Mouse (Mus musculus) CH12.LX (cell line): ENCODE measurements around the gene Pmpcb. TPM values are rescaled to one million over a fixed set of nuclear protein-coding genes. Genes with fewer than 3 reads are reported as not detected.

Experiments used
- DNase-seq: peaks from one replicate; pipeline ENCODE4 v3.0.0-alpha.2; 2013; ENCODE audit errors: extremely low read depth
- H3K27ac ChIP-seq: 2 replicates; pipeline ENCODE4 v1.5.1; 2012; ENCODE audit warnings: low read depth, mild to moderate bottlenecking, control low read depth, moderate library complexity; ENCODE audit not compliant: insufficient read depth
- H3K27me3 ChIP-seq: replicated peaks from 2 replicates; pipeline ENCODE3; 2012; ENCODE audit warnings: inconsistent platforms
- H3K36me3 ChIP-seq, 2 experiments: replicated peaks in 1 of 2; 2 replicates each; pipeline versions ENCODE3 to v1.6.1; 2012; ENCODE audit warnings: inconsistent platforms in 1 of 2, low read length in 1 of 2, mild to moderate bottlenecking in 1 of 2, mixed read lengths in 1 of 2, moderate library complexity in 1 of 2; ENCODE audit not compliant: control insufficient read depth in 1 of 2, insufficient read depth in 1 of 2
- H3K4me1 ChIP-seq, 2 experiments: 2 replicates each; pipeline ENCODE4 v1.6.1; 2012; ENCODE audit warnings: inconsistent platforms in 1 of 2, moderate library complexity in 1 of 2; ENCODE audit not compliant: insufficient read depth in 2 of 2, control insufficient read depth in 1 of 2
- H3K4me2 ChIP-seq: 2 replicates; pipeline ENCODE4 v1.6.1; 2012; ENCODE audit warnings: low read depth, mild to moderate bottlenecking, control low read depth; ENCODE audit not compliant: poor library complexity, insufficient read depth, severe bottlenecking
- H3K4me3 ChIP-seq, 3 experiments: fragments of 150-350 bp in 1 of 3; sonication (generic) in 1 of 3; replicated peaks in 1 of 3; 2 replicates each; pipeline versions ENCODE3 to v1.5.1; 2011 to 2012; ENCODE audit warnings: low read depth in 2 of 3, low read length in 2 of 3, mild to moderate bottlenecking in 2 of 3, moderate library complexity in 2 of 3, control low read depth in 1 of 3, improper control_type of control experiment in 1 of 3, inconsistent platforms in 1 of 3, mixed read lengths in 1 of 3; ENCODE audit not compliant: poor library complexity in 1 of 3
- H3K79me2 ChIP-seq: replicated peaks from 2 replicates; pipeline ENCODE4 v1.6.1; 2012; ENCODE audit warnings: mild to moderate bottlenecking, moderate library complexity; ENCODE audit not compliant: control insufficient read depth, poor library complexity, insufficient read depth, severe bottlenecking; ENCODE audit errors: extremely low read depth
- H3K9ac ChIP-seq: 2 replicates; pipeline ENCODE4 v1.6.1; 2012; ENCODE audit warnings: low read depth, mild to moderate bottlenecking, control low read depth, moderate library complexity; ENCODE audit not compliant: insufficient read depth
- H3K9me3 ChIP-seq: replicated peaks from 2 replicates; pipeline ENCODE3; 2012; ENCODE audit warnings: low read length, inconsistent platforms, mixed read lengths
- CHD1 ChIP-seq: IDR thresholded peaks from 2 replicates; pipeline ENCODE4 v1.6.1; 2012; ENCODE audit warnings: low read depth, low read length, improper control_type of control experiment, inconsistent platforms
- CHD2 ChIP-seq: IDR thresholded peaks from 2 replicates; pipeline ENCODE4 v1.6.1; 2011; ENCODE audit warnings: low read length, improper control_type of control experiment
- CTCF ChIP-seq, 2 experiments: IDR thresholded peaks in 1 of 2; conservative IDR thresholded peaks in 1 of 2; 2 replicates each; pipeline ENCODE4 v1.5.1; 2011 to 2012; ENCODE audit warnings: low read depth in 2 of 2, low read length in 2 of 2, improper control_type of control experiment in 1 of 2, inconsistent platforms in 1 of 2, mild to moderate bottlenecking in 1 of 2, moderate library complexity in 1 of 2
- E2F4 ChIP-seq: IDR thresholded peaks from 2 replicates; pipeline ENCODE4 v1.6.1; 2011; ENCODE audit warnings: low read depth, low read length, improper control_type of control experiment; ENCODE audit not compliant: insufficient replicate concordance
- EP300 ChIP-seq: IDR thresholded peaks from 2 replicates; pipeline ENCODE4 v1.6.1; 2011; ENCODE audit warnings: low read length, improper control_type of control experiment
- GABPA ChIP-seq: IDR thresholded peaks from 2 replicates; pipeline ENCODE4 v1.6.1; 2012; ENCODE audit warnings: low read depth, low read length, improper control_type of control experiment, inconsistent platforms; ENCODE audit not compliant: insufficient replicate concordance
- HCFC1 ChIP-seq: IDR thresholded peaks from 2 replicates; pipeline ENCODE4 v1.6.1; 2012; ENCODE audit warnings: low read depth, mild to moderate bottlenecking, inconsistent platforms, low read length, improper control_type of control experiment
- JUN ChIP-seq: IDR thresholded peaks from 2 replicates; pipeline ENCODE4 v1.6.1; 2011; ENCODE audit warnings: low read depth, mild to moderate bottlenecking, low read length, improper control_type of control experiment, moderate library complexity; ENCODE audit not compliant: insufficient read depth
- KAT2A ChIP-seq: IDR thresholded peaks from 2 replicates; pipeline ENCODE4 v1.6.1; 2012; ENCODE audit warnings: low read length, improper control_type of control experiment, inconsistent platforms; ENCODE audit not compliant: insufficient replicate concordance
- MEF2A ChIP-seq: IDR thresholded peaks from 2 replicates; pipeline ENCODE4 v1.6.1; 2014; ENCODE audit warnings: low read depth, mild to moderate bottlenecking, inconsistent platforms, low read length, improper control_type of control experiment, borderline replicate concordance
- MXI1 ChIP-seq: IDR thresholded peaks from 2 replicates; pipeline ENCODE4 v1.6.1; 2011; ENCODE audit warnings: mild to moderate bottlenecking, low read depth, low read length, improper control_type of control experiment
- PAX5 ChIP-seq: IDR thresholded peaks from 2 replicates; pipeline ENCODE4 v1.6.1; 2012; ENCODE audit warnings: low read length, inconsistent platforms, mixed read lengths
- POLR2A ChIP-seq: IDR thresholded peaks from 2 replicates; pipeline ENCODE4 v1.6.1; 2011; ENCODE audit warnings: low read depth, mild to moderate bottlenecking, improper control_type of control experiment, low read length
- POLR2AphosphoS2 ChIP-seq: IDR thresholded peaks from 2 replicates; pipeline ENCODE4 v1.6.1; 2011; ENCODE audit warnings: low read depth, low read length, improper control_type of control experiment
- RAD21 ChIP-seq: IDR thresholded peaks from 2 replicates; pipeline ENCODE4 v1.6.1; 2011; ENCODE audit warnings: low read depth, mild to moderate bottlenecking, low read length, improper control_type of control experiment, moderate library complexity
- RCOR1 ChIP-seq: conservative IDR thresholded peaks from 2 replicates; pipeline ENCODE4 v1.6.1; 2012; ENCODE audit warnings: low read depth, mild to moderate bottlenecking, inconsistent platforms, low read length, improper control_type of control experiment
- SIN3A ChIP-seq: IDR thresholded peaks from 2 replicates; pipeline ENCODE4 v1.6.1; 2012; ENCODE audit warnings: low read length, improper control_type of control experiment, inconsistent platforms
- TCF12 ChIP-seq: IDR thresholded peaks from 2 replicates; pipeline ENCODE4 v1.6.1; 2014; ENCODE audit warnings: low read depth, mild to moderate bottlenecking, inconsistent platforms, low read length, improper control_type of control experiment
- UBTF ChIP-seq: IDR thresholded peaks from 2 replicates; pipeline ENCODE4 v1.6.1; 2012; ENCODE audit warnings: low read depth, mild to moderate bottlenecking, inconsistent platforms, low read length, improper control_type of control experiment, moderate library complexity
- dilution Hi-C: fragments of 300-500 bp; cut with MboI; formaldehyde crosslinking; loops from 2 replicates; pipeline ENCODE4 v1.14.3; 2020; ENCODE audit warnings: low sequenced_read_pairs; ENCODE audit not compliant: extremely low pct_unique_long_range_greater_than_20kb, extremely low pct_ligation_motif_present
- in situ Hi-C: fragments of 300-500 bp; cut with MboI; formaldehyde crosslinking; loops from 3 replicates; pipeline ENCODE4 v1.14.3; 2019; ENCODE audit warnings: low sequenced_read_pairs, low pct_ligation_motif_present, low pct_unique_long_range_greater_than_20kb, mixed read lengths
- polyA plus RNA-seq: library from polyadenylated mRNA; unstranded; fragments of >175 nt; gene quantifications from 2 replicates; pipeline ENCODE4 v1.2.1, GENCODE M21; 2012; ENCODE audit warnings: low read depth; ENCODE audit not compliant: insufficient read length
- total RNA-seq, 2 experiments: library from RNA; depleted of rRNA; stranded (reverse); fragments of 300-350 nt in 1 of 2; fragments of >200 nt in 1 of 2; gene quantifications; 2 replicates each; pipeline ENCODE4 v1.2.3; 2012 to 2014

The Pmpcb gene
- total and polyA plus RNA-seq, 3 experiments = 113 to 166 (median 165) TPM

DNA sequence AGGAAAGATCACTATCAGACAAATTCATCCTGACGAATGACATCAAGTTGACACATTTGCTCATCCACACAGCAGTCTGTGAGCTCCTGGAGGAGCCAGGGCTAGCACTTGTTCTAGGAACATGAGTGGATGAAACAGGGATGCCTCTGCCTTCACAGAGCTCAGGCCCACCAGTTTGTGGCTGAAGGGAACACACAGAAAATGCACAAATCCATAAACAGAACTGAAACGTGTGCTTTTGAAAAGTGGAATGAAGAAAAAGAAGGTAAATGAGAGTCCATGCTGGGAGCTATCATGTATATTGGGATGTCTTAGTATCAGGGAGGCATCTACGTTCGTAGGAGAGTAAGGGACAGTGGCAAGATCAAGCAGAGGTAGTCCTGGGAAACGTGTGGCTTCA lies 7.8 kb upstream of the Pmpcb start:
- no peaks in the 10 kb centered on the region for H3K27me3 ChIP-seq
- no peaks in the 10 kb centered on the region for H3K79me2 ChIP-seq
- no peak overlapping the region for H3K4me2 ChIP-seq
- TF ChIP-seq JUN (no peak), E2F4 (no peak), PAX5 (no peak), SIN3A (no peak), POLR2AphosphoS2 (no peak), RAD21 (no peak)
- TF ChIP-seq, all 38 proteins: peak for 0
- Histone ChIP-seq H3K9ac (no peak overlapping the region), H3K4me1 (peaks cover 0 to 10% of the 10 kb centered on the region in 2 experiments; a peak in 2 of 4 replicates), H3K36me3 (peaks cover 0 to 6% of the 10 kb centered on the region in 2 experiments), H3K4me3 (no peak overlapping the region), H3K27ac (no peak overlapping the region), H3K9me3 (no peaks in the 10 kb centered on the region)
- dilution Hi-C loops (no loop called here), in situ Hi-C loops (no loop called here)
- DNase-seq = no peak

DNA sequence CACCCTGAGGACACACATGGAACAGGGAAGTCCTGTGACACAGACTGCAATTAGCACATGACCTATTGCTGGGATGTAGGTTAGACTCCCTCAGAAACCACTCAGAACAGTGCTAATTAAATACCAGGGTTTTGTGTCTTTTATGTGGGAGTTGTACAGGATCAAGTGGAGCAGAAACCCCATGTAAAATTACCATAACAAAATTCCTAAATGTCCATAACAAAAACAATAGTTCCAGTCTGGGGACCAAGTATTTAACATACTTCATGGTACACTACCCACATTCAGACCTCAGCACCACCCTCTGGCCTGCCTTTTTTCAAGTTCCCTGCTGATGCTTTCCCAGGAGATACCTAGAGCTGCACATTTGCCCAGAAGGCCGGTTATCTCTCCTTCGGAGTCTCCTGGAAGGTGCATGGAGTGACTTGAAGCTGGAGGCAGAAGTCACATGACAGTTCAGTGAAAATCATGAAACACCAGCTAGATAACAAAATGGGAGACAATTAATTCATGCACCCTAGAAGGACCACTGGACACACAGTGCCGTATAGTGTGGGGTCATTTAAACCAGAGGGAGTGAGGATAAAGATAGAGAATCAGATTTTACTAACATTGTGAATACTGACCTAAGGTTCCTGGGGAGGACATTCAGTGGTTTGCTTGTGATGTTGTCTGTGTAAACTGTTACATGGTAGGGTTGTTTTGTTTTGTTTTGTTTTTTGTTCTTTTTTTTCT lies 4.6 kb upstream of the Pmpcb start:
- H3K27me3 ChIP-seq = no peaks in the 10 kb centered on the region
- H3K4me3 ChIP-seq = no peak overlapping the region
- H3K9ac ChIP-seq = no peak overlapping the region
- no peak overlapping the region for H3K4me2 ChIP-seq
- H3K36me3 ChIP-seq = peaks cover 0 to 6% of the 10 kb centered on the region in 2 experiments
- H3K27ac ChIP-seq = no peak overlapping the region
- peaks cover 2% of the 10 kb centered on the region; the same call in 1 of the 2 replicates for H3K79me2 ChIP-seq
- dilution Hi-C loops = no loop called here
- H3K9me3 ChIP-seq = no peaks in the 10 kb centered on the region
- in situ Hi-C loops = no loop called here
- no peak for DNase-seq
- no peak for TF ChIP-seq UBTF
- no peak for TF ChIP-seq MXI1
- TF ChIP-seq, all 38 proteins: peak for 0
- H3K4me1 ChIP-seq = peaks cover 10 to 15% of the 10 kb centered on the region in 2 experiments

DNA sequence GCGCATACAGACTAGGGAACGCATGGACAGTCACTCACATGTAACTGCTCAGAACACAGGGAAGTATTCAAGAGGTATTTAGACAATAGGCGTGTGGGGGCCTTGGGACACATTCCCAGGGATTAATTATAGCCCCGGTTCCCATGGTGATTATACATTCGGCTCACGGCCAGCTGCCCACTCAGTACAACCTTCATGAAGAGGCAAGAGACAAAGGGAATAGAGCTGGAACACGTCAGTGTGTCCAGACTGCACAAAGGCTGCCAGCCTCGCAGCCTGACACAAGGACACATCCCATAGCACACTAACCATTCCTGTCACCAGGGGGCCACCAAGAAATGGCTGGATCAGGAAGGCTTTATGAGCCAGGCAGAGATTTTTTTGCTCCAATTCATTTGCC lies 4.0 kb upstream of the Pmpcb start:
- H3K27ac ChIP-seq = no peak overlapping the region
- TF ChIP-seq KAT2A (no peak), CTCF (conservative IDR thresholded peaks at IDR 0.05 in 1 of 2, IDR thresholded peaks at IDR 0.05 in 1 of 2; ENCODE audit: low read depth in 2 of 2, low read length in 2 of 2) (no peak), RCOR1 (no peak), RAD21 (no peak), MEF2A (no peak), POLR2A (no peak), PAX5 (no peak), EP300 (no peak), CHD1 (no peak), HCFC1 (no peak), TCF12 (no peak), GABPA (no peak), CHD2 (no peak), POLR2AphosphoS2 (no peak)
- TF ChIP-seq, all 38 proteins: peak for 0
- H3K27me3 ChIP-seq = no peaks in the 10 kb centered on the region
- peaks cover 8% of the 10 kb centered on the region for H3K79me2 ChIP-seq
- no peak overlapping the region for H3K9ac ChIP-seq
- H3K4me2 ChIP-seq = no peak overlapping the region
- dilution Hi-C loops (no loop called here), in situ Hi-C loops (no loop called here)
- H3K4me3 ChIP-seq = no peak overlapping the region
- H3K36me3 ChIP-seq = peaks cover 0 to 6% of the 10 kb centered on the region in 2 experiments
- H3K9me3 ChIP-seq = no peaks in the 10 kb centered on the region
- DNase-seq = no peak
- H3K4me1 ChIP-seq = peaks cover 10 to 19% of the 10 kb centered on the region in 2 experiments
